Mouse (Mus musculus): ENCODE results near the gene Cntn3.

Gene Cntn3

GRCm38 (mm10) chr6:102438353-102438752 is 134.5 kb downstream of the Cntn3 start:
- DNase-seq, result no peak

- DNase-seq, result no peak
These were observed 145.4 kb downstream of the Cntn3 start for GRCm38 (mm10) chr6:102427549-102427948.

GRCm38 (mm10) chr6:102421781-102422180 is 151.1 kb downstream of the Cntn3 start:
- no peak for DNase-seq

- no peak for DNase-seq
These were observed 184.3 kb downstream of the Cntn3 start for GRCm38 (mm10) chr6:102388590-102388989.

GRCm38 (mm10) chr6:102372112-102372511 is 200.8 kb downstream of the Cntn3 start:
- DNase-seq, result no peak

- DNase-seq, result no peak
These were observed 209.0 kb downstream of the Cntn3 start for GRCm38 (mm10) chr6:102363880-102364279.

GRCm38 (mm10) chr6:102363291-102363832 is 209.5 kb downstream of the Cntn3 start:
- no peak for DNase-seq

- no peak for DNase-seq
These were observed 240.8 kb downstream of the Cntn3 start for GRCm38 (mm10) chr6:102332144-102332543.

- DNase-seq, result no peak
These were observed 246.2 kb downstream of the Cntn3 start for GRCm38 (mm10) chr6:102326711-102327110.

GRCm38 (mm10) chr6:102322614-102323284 is 250.2 kb downstream of the Cntn3 start:
- no peak for DNase-seq

- DNase-seq, result no peak
These were observed 253.1 kb downstream of the Cntn3 start for GRCm38 (mm10) chr6:102319755-102320154.

- DNase-seq, result no peak
These were observed 290.0 kb downstream of the Cntn3 start for GRCm38 (mm10) chr6:102282889-102283288.

- DNase-seq, result no peak
These were observed 341.9 kb downstream of the Cntn3 start for GRCm38 (mm10) chr6:102231015-102231414.

- DNase-seq, result no peak
These were observed 386.6 kb downstream of the Cntn3 start for GRCm38 (mm10) chr6:102186316-102186715.

GRCm38 (mm10) chr6:102170913-102171312 is 402.0 kb downstream of the Cntn3 start:
- peak in 1 of 2 experiments; percentile 30 for DNase-seq

- no peak for DNase-seq
These were observed 411.7 kb downstream of the Cntn3 start for GRCm38 (mm10) chr6:102161186-102161585.

GRCm38 (mm10) chr6:102121676-102122075 is 451.2 kb downstream of the Cntn3 start:
- DNase-seq, result no peak

GRCm38 (mm10) chr6:102120003-102120402 is 452.9 kb downstream of the Cntn3 start:
- no peak for DNase-seq

- DNase-seq, result no peak
These were observed 459.3 kb downstream of the Cntn3 start for GRCm38 (mm10) chr6:102113629-102114028.
